Mouse (Mus musculus) hindbrain, embryonic 15.5 days (tissue): ENCODE measurements at regions not wholly inside any gene's neighbourhood (a gene's known extent, or its start where the extent isn't known, plus 50 kb on each side); places are given as distances from the start of the nearest gene placed in this dataset.
"Not testable (repeated sequence)": the region's sequence is repeated elsewhere in the genome, so short reads cannot be mapped to it uniquely, and the experiment has no call there.

Source experiments
- ATAC-seq: fragments of 200-750 bp; cut with Nextera tagmentation; 2 replicates; pipeline ENCODE4 v1.8.0; 2017; ENCODE audit warnings: low read depth, moderate number of reproducible peaks, moderate TSS enrichment; ENCODE audit not compliant: low FRiP score
- H3K27ac ChIP-seq: fragments of 300-500 bp; sonication (generic); replicated peaks from 2 replicates; pipeline ENCODE4 v1.5.1; 2015; ENCODE audit warnings: mild to moderate bottlenecking, inconsistent platforms
- H3K27me3 ChIP-seq: fragments of 300-500 bp; sonication (generic); 2 replicates; pipeline ENCODE4 v1.6.1; 2015; ENCODE audit warnings: control low read depth, inconsistent platforms
- H3K36me3 ChIP-seq: fragments of 300-500 bp; sonication (generic); 2 replicates; pipeline ENCODE4 v1.6.1; 2015; ENCODE audit warnings: control low read depth, inconsistent platforms
- H3K4me1 ChIP-seq: fragments of 300-500 bp; sonication (generic); replicated peaks from 2 replicates; pipeline ENCODE4 v1.6.1; 2015; ENCODE audit warnings: control low read depth, inconsistent platforms
- H3K4me2 ChIP-seq: fragments of 300-500 bp; sonication (generic); 2 replicates; pipeline ENCODE4 v1.6.1; 2015; ENCODE audit warnings: moderate library complexity, mild to moderate bottlenecking, inconsistent platforms
- H3K4me3 ChIP-seq: fragments of 300-500 bp; sonication (generic); 2 replicates; pipeline ENCODE4 v1.5.1; 2015; ENCODE audit warnings: mild to moderate bottlenecking, inconsistent platforms
- H3K9ac ChIP-seq: fragments of 300-500 bp; sonication (generic); 2 replicates; pipeline ENCODE4 v1.6.1; 2015; ENCODE audit warnings: inconsistent platforms
- H3K9me3 ChIP-seq: fragments of 300-500 bp; sonication (generic); 2 replicates; pipeline ENCODE4 v1.6.1; 2016; ENCODE audit warnings: control low read depth, inconsistent platforms
- WGBS: fragments of 180-500 bp; shearing (Covaris S2); methylation state at CpG from one replicate; pipeline ENCODE4 v1.1.7; 2015; 5-methylcytosine and 5-hydroxymethylcytosine counted together

DNA sequence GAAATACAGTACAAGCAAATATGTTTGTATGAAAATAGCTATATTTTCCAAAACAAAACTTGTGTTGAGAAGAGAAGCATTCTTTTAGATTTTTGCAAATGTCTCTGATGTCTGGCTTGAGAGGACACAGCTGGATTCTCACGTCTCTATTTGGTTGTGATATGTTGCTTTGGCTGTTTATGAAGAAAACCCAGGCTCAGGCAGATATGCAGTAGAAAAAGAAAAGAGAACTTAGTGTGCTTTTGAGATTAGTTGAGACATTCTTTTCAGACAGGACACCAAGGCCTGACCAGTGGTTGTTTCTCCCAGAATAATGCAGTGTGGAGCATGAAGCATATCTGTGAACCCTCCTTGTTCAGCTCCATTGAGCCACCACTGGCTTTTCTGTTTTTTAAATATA, 178.8 kb upstream of the Mamld1 start:
- H3K4me1 ChIP-seq = no peaks in the 10 kb centered on the region
- H3K9me3 ChIP-seq = no peaks in the 10 kb centered on the region
- H3K36me3 ChIP-seq = no peaks in the 10 kb centered on the region
- H3K27ac ChIP-seq = no peak overlapping the region
- H3K4me2 ChIP-seq = no peak overlapping the region
- no peak overlapping the region for H3K9ac ChIP-seq
- no peak for ATAC-seq
- 79% methylated on average over 1 of the region's 1 CpGs for WGBS
- no peaks in the 10 kb centered on the region for H3K27me3 ChIP-seq
- no peak overlapping the region for H3K4me3 ChIP-seq

DNA sequence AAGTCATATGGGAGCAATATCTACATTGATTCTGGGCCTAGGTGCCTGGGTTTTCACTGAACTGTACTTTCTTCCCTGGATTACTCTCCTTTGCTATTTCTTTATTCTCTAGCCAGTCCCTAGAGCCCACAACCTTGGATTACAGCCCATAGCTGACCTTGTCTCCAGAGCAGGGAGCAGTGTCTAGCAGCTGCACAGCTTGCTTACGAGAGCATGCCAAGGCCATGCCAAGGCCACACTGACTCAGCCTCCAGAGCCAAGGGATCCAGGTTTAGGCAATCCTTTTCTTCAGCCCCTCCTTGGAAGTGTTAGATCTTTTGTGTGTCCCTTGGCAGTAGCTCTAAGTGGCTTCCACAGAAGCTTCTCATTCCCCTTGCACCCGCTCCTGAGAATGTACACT, 168.7 kb upstream of the Mamld1 start:
- no peaks in the 10 kb centered on the region for H3K4me1 ChIP-seq
- H3K4me3 ChIP-seq = no peak overlapping the region
- H3K27me3 ChIP-seq = no peaks in the 10 kb centered on the region
- ATAC-seq = no peak
- H3K9ac ChIP-seq = no peak overlapping the region
- no peaks in the 10 kb centered on the region for H3K36me3 ChIP-seq
- H3K9me3 ChIP-seq = no peaks in the 10 kb centered on the region
- H3K4me2 ChIP-seq = no peak overlapping the region
- WGBS = 76% methylated on average over 2 of the region's 2 CpGs
- H3K27ac ChIP-seq = no peak overlapping the region

DNA sequence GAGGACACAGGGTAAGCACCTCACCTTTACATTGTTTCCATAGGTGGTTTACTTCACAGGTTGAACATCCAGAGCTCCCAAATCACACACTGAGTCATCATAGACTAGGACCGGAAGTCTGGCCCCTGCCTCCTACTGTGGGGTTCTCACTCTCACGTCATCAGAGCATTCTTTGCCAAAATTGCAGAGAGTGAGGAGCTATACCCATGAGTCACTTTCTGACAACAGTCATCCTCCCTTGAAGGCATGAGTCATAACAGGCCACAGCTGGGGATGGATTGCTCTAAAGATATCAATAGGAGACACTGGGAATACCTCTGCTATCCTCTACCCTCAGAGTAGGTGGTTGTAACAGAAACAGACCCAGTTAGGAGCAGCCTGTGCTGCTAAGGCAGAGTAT, 166.6 kb upstream of the Mamld1 start:
- no peaks in the 10 kb centered on the region for H3K4me1 ChIP-seq
- 74% methylated on average over 2 of the region's 2 CpGs for WGBS
- no peaks in the 10 kb centered on the region for H3K9me3 ChIP-seq
- H3K27ac ChIP-seq = no peak overlapping the region
- H3K4me2 ChIP-seq = no peak overlapping the region
- H3K27me3 ChIP-seq = no peaks in the 10 kb centered on the region
- H3K36me3 ChIP-seq = no peaks in the 10 kb centered on the region
- no peak for ATAC-seq
- no peak overlapping the region for H3K4me3 ChIP-seq
- H3K9ac ChIP-seq = no peak overlapping the region

- H3K4me1 ChIP-seq = no peaks in the 10 kb centered on the region
Measured at GRCm38 (mm10) chrX:70894517-70894916, 155.5 kb upstream of the Mamld1 start.

DNA sequence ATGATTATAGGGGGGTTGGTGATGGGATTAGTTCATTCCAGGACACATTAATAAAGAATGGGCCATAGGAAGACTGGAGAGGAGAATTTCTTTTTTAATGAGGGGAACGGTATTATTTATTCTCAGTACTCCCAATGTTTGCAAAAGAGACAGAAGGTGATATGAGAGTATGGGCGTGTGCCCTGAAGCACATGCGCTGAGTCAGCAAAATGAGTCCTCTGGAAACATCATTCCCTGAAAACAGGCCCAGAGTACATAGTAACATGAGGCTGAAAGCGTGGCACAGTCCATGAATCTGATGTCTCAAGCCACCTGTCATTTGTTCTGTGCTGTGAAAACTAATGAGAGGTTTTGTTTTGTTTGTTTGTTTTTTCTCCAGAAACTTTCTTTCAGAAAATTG, 154.5 kb upstream of the Mamld1 start:
- H3K4me3 ChIP-seq = no peak overlapping the region
- no peak overlapping the region for H3K27ac ChIP-seq
- no peak overlapping the region for H3K9ac ChIP-seq
- H3K4me2 ChIP-seq = no peak overlapping the region
- H3K4me1 ChIP-seq = no peaks in the 10 kb centered on the region
- WGBS = 85% methylated on average over 4 of the region's 4 CpGs
- ATAC-seq = no peak
- H3K27me3 ChIP-seq = no peaks in the 10 kb centered on the region
- no peaks in the 10 kb centered on the region for H3K36me3 ChIP-seq
- H3K9me3 ChIP-seq = no peaks in the 10 kb centered on the region

More at GRCm38 (mm10) chrX:70894517-70894916, 155.5 kb upstream of the Mamld1 start:
- Histone ChIP-seq H3K4me2 (no peak overlapping the region), H3K27ac (no peak overlapping the region), H3K9me3 (no peaks in the 10 kb centered on the region), H3K36me3 (no peaks in the 10 kb centered on the region), H3K9ac (no peak overlapping the region), H3K27me3 (no peaks in the 10 kb centered on the region), H3K4me3 (no peak overlapping the region)
- ATAC-seq = no peak
- 83% methylated on average over 2 of the region's 2 CpGs for WGBS

GRCm38 (mm10) chrX:70897110-70897721, 152.8 kb upstream of the Mamld1 start:
- Histone ChIP-seq H3K36me3 (no peaks in the 10 kb centered on the region), H3K27ac (no peak overlapping the region), H3K27me3 (no peaks in the 10 kb centered on the region), H3K4me3 (no peak overlapping the region), H3K9ac (no peak overlapping the region), H3K9me3 (no peaks in the 10 kb centered on the region), H3K4me2 (no peak overlapping the region), H3K4me1 (no peaks in the 10 kb centered on the region)
- ATAC-seq = no peak
- 60% methylated on average over 2 of the region's 2 CpGs for WGBS

GRCm38 (mm10) chrX:70898836-70899235, 151.2 kb upstream of the Mamld1 start:
- H3K4me1 ChIP-seq, H3K4me2 ChIP-seq, H3K27ac ChIP-seq, H3K4me3 ChIP-seq, H3K9me3 ChIP-seq, H3K9ac ChIP-seq, H3K36me3 ChIP-seq, ATAC-seq, H3K27me3 ChIP-seq: not testable (repeated sequence)
- WGBS = 76% methylated on average over 1 of the region's 1 CpGs

DNA sequence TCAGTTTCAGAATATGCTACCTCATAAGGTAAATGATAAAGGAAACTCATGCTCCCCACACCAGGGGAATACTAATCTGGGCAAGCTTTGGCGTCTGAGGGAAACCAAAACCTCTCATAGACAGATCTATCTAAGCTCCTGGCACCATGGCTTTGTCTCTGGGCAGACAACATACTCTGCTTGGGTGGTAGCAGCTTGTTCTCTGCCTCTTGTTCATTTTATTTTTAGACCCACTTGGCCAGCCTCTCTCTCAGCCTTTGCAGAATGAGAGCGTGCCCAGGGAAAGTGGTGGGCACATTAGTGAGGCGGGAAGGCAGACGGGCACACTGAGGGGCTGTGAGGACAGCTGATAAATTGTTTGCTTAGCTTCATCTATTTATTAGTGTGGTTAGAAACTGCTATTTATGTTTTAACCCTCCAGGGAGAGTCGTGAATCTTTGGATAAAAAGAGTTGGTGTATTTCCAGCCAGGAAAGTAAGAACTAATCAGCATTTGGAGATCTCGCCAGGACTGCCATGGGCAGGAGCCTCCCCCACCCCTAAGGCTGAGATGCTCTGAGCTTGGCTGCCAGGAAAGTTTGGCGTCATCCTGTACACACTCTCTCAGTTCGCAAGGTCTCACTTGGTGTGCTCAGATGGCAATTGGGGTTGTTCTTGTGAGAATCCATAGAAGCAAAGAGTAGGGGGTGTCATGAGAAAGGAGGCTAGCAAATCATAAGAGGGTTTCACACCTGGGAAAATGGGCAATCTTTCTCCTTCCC, 150.2 kb upstream of the Mamld1 start:
- no peak for ATAC-seq
- Histone ChIP-seq H3K9ac (no peak overlapping the region), H3K27ac (no peak overlapping the region), H3K4me2 (no peak overlapping the region), H3K27me3 (no peaks in the 10 kb centered on the region), H3K9me3 (no peaks in the 10 kb centered on the region), H3K4me1 (no peaks in the 10 kb centered on the region), H3K4me3 (no peak overlapping the region), H3K36me3 (no peaks in the 10 kb centered on the region)
- 71% methylated on average over 8 of the region's 8 CpGs for WGBS

DNA sequence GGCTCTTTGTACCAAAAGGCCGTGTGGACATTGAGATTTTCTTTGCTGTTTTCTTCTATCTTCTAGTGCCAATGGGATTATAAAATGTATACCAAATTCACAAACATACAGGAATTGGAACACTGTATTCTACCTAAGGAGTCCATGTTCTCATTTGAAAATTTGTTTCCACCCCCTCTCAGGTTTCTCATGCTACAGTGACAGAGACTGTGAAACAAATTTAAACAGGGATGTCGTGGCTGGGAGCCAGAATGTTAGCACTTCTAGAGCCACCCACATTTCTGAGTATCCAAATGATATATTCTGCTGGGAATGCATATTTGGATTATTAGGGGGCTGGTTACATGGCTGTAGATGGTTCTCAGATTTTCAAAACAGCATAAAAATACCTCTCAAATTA, 124.4 kb upstream of the Mamld1 start:
- no peak for ATAC-seq
- H3K27me3 ChIP-seq = no peaks in the 10 kb centered on the region
- H3K9ac ChIP-seq = no peak overlapping the region
- H3K4me2 ChIP-seq = no peak overlapping the region
- H3K4me1 ChIP-seq = no peaks in the 10 kb centered on the region
- no peak overlapping the region for H3K4me3 ChIP-seq
- no peak overlapping the region for H3K27ac ChIP-seq
- no peaks in the 10 kb centered on the region for H3K36me3 ChIP-seq
- no peaks in the 10 kb centered on the region for H3K9me3 ChIP-seq
- 73% methylated on average over 2 of the region's 2 CpGs for WGBS

- no peak overlapping the region for H3K4me2 ChIP-seq
- no peaks in the 10 kb centered on the region for H3K9me3 ChIP-seq
- no peaks in the 10 kb centered on the region for H3K36me3 ChIP-seq
- ATAC-seq = no peak
- H3K27me3 ChIP-seq = no peaks in the 10 kb centered on the region
- no peak overlapping the region for H3K9ac ChIP-seq
- no peak overlapping the region for H3K27ac ChIP-seq
- no peak overlapping the region for H3K4me3 ChIP-seq
- H3K4me1 ChIP-seq = no peaks in the 10 kb centered on the region
- WGBS = 64% methylated on average over 2 of the region's 2 CpGs
Measured at GRCm38 (mm10) chrX:70931944-70932343, 118.1 kb upstream of the Mamld1 start.

DNA sequence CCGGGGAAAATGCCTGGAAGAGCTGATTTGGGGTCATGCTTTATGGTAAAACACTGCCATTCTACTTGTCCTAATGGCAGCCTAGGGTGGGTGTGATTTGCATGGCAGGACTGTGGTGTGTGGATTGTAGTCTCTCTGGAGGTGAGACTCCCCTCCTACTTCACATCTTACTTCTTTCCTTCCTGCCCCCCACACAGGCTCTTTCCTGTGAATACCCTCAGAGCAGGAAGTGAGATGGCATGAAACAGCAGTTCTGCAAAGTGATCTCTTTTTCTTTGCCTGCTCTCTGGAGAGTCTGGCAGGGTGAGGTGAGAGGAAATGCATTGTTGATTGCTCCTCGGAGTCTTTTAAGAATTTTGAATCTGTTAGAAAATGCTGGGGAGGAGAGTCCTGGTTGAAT, 104.7 kb upstream of the Mamld1 start:
- no peak overlapping the region for H3K9ac ChIP-seq
- H3K36me3 ChIP-seq = no peaks in the 10 kb centered on the region
- WGBS = 48% methylated on average over 2 of the region's 2 CpGs
- no peak overlapping the region for H3K4me2 ChIP-seq
- H3K4me3 ChIP-seq = no peak overlapping the region
- no peak overlapping the region for H3K27ac ChIP-seq
- H3K9me3 ChIP-seq = no peaks in the 10 kb centered on the region
- H3K27me3 ChIP-seq = no peaks in the 10 kb centered on the region
- no peak for ATAC-seq
- H3K4me1 ChIP-seq = no peaks in the 10 kb centered on the region

DNA sequence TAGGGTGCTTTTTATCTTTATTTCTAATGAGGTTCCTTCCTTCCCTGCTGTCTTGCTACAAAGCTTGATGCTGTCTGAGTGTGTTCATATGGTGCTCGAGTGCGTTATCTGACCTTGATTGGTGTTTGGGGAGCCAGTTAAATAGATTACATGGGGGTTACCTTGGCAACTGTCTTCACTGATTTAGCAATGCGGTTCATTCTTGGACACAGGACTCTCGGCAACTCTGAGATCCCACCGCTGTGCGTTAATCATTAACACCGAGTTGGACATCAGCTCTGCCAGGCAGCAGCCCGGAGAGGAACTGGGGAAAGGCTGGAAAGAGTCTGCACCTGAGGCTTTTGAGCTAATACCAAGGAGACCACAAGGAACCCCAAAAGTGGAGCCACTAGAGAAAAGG, 104.0 kb upstream of the Mamld1 start:
- no peak overlapping the region for H3K27ac ChIP-seq
- H3K9ac ChIP-seq = no peak overlapping the region
- H3K36me3 ChIP-seq = no peaks in the 10 kb centered on the region
- no peak overlapping the region for H3K4me3 ChIP-seq
- WGBS = 28% methylated on average over 8 of the region's 8 CpGs
- no peaks in the 10 kb centered on the region for H3K9me3 ChIP-seq
- H3K4me2 ChIP-seq = peak overlapping the region; percentile 19; the same call in 1 of the 2 replicates
- no peaks in the 10 kb centered on the region for H3K4me1 ChIP-seq
- ATAC-seq = peak; percentile 69
- H3K27me3 ChIP-seq = no peaks in the 10 kb centered on the region

GRCm38 (mm10) chrX:70949232-70949631, 100.8 kb upstream of the Mamld1 start:
- H3K36me3 ChIP-seq = no peaks in the 10 kb centered on the region
- ATAC-seq = no peak
- no peaks in the 10 kb centered on the region for H3K27me3 ChIP-seq
- H3K4me3 ChIP-seq = no peak overlapping the region
- H3K9ac ChIP-seq = no peak overlapping the region
- H3K27ac ChIP-seq = no peak overlapping the region
- 77% methylated on average over 3 of the region's 3 CpGs for WGBS
- H3K9me3 ChIP-seq = no peaks in the 10 kb centered on the region
- H3K4me1 ChIP-seq = no peaks in the 10 kb centered on the region
- H3K4me2 ChIP-seq = no peak overlapping the region
